Mouse (Mus musculus) forebrain, postnatal 0 days (tissue): ENCODE results near the gene Stat2. TPM values are rescaled to one million over a fixed set of nuclear protein-coding genes. Genes with fewer than 3 reads are reported as not detected.

ENCODE experiments used
- ATAC-seq: fragments of 200-750 bp; cut with Nextera tagmentation; 2 replicates; pipeline ENCODE4 v1.8.0; 2017; ENCODE audit warnings: mild to moderate bottlenecking, moderate library complexity
- DNase-seq: peaks from one replicate; pipeline ENCODE4 v3.0.0-alpha.2; 2015
- H3K27ac ChIP-seq: fragments of 300-500 bp; sonication (generic); 2 replicates; pipeline ENCODE4 v1.5.1; 2014; ENCODE audit warnings: low read depth, mild to moderate bottlenecking, antibody characterized with exemption, low read length, moderate library complexity, mixed read lengths
- H3K27me3 ChIP-seq: fragments of 300-500 bp; sonication (generic); 2 replicates; pipeline ENCODE4 v1.6.1; 2014; ENCODE audit warnings: mild to moderate bottlenecking, low read length, mixed read lengths; ENCODE audit not compliant: insufficient read depth
- H3K36me3 ChIP-seq: fragments of 300-500 bp; sonication (generic); 2 replicates; pipeline ENCODE4 v1.6.1; 2014; ENCODE audit warnings: mild to moderate bottlenecking, moderate library complexity; ENCODE audit not compliant: insufficient read depth
- H3K4me1 ChIP-seq: fragments of 300-500 bp; sonication (generic); 2 replicates; pipeline ENCODE4 v1.6.1; 2014; ENCODE audit warnings: antibody characterized with exemption; ENCODE audit not compliant: insufficient read depth
- H3K4me2 ChIP-seq: fragments of 300-500 bp; sonication (generic); 2 replicates; pipeline ENCODE4 v1.6.1; 2014; ENCODE audit warnings: low read depth, mild to moderate bottlenecking, moderate library complexity
- H3K4me3 ChIP-seq: fragments of 300-500 bp; sonication (generic); 2 replicates; pipeline ENCODE4 v1.5.1; 2014; ENCODE audit warnings: low read depth, low read length, mixed read lengths
- H3K9ac ChIP-seq: fragments of 300-500 bp; sonication (generic); 2 replicates; pipeline ENCODE4 v1.6.1; 2014; ENCODE audit warnings: mild to moderate bottlenecking
- H3K9me3 ChIP-seq: fragments of 300-500 bp; sonication (generic); 2 replicates; pipeline ENCODE4 v1.6.1; 2016; ENCODE audit warnings: low read length
- CTCF ChIP-seq: sonication (generic); IDR thresholded peaks from 2 replicates; pipeline ENCODE4 v1.5.1; 2016; ENCODE audit warnings: antibody characterized with exemption, control low read depth, low read depth
- WGBS: fragments of 180-500 bp; shearing (Covaris S2); extraction: QIAGEN DNeasy Blood & Tissue Kit; methylation state at CpG from one replicate; pipeline ENCODE4 v1.1.7; 2014; 5-methylcytosine and 5-hydroxymethylcytosine counted together
- polyA plus RNA-seq: library from polyadenylated mRNA; unstranded; fragments of >200 nt; fragmentation: Nextera tagmentation; extraction: Ambion mirVana; gene quantifications from 2 replicates; pipeline ENCODE4 v1.2.1, GENCODE M21; 2015
- total RNA-seq: library from RNA; depleted of rRNA; stranded (reverse); fragments of >200 nt; gene quantifications from 2 replicates; pipeline ENCODE4 v1.2.3, GENCODE M21; 2014; rRNA removed

The Stat2 gene
- total RNA-seq (7.2 and 8.1 TPM in 2 replicates), polyA plus RNA-seq (6.8 and 10.3 TPM in 2 replicates)

DNA sequence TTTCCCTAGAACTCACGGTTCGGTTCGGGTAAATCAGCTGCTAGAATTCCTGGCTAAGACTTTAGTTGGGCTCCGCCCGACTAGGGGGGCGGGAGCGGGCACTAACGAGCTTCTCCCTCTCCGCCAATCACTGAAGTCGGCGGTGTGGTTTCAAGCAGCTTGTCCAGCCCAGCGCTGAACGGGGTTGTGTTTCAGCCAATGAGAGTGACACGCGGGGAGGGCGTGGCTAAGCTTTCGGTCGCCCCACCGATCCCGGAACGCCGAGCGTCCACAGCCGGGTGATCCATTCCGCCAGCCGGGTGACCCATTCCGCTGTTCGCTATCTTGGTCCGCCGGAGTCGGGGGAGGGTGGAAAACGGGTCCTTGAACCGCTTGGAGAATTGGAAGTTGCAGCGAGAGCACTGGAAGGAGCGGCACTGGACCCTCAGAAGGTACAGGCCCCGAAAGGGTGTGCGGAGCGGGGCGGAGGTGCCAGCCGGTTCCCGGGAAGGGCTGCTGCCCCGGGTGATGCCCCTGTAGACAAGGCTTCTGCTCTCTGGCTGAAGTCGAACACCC, at the start of gene Stat2:
Gene Stat2, plus strand, starts transcription at position 273 of the 555 bp plus-strand sequence.
- Histone ChIP-seq H3K4me2 (peak within 1 kb of the TSS; percentile 52), H3K9me3 (no peaks in the 10 kb centered on the region), H3K27me3 (no peaks in the 10 kb centered on the region), H3K4me3 (peak within 1 kb of the TSS; percentile 75), H3K27ac (peak within 1 kb of the TSS; percentile 79), H3K4me1 (0 out of 2 replicates have a peak, but pooled peaks cover 4% of the 10 kb centered on the region), H3K36me3 (no peaks in the 10 kb centered on the region), H3K9ac (peak within 1 kb of the TSS; percentile 65)
- TF ChIP-seq CTCF, result no peak
- peak; percentile 96 for DNase-seq
- under 1% methylated on average over 43 of the region's 43 CpGs for WGBS
- ATAC-seq, result peak; percentile 99

DNA sequence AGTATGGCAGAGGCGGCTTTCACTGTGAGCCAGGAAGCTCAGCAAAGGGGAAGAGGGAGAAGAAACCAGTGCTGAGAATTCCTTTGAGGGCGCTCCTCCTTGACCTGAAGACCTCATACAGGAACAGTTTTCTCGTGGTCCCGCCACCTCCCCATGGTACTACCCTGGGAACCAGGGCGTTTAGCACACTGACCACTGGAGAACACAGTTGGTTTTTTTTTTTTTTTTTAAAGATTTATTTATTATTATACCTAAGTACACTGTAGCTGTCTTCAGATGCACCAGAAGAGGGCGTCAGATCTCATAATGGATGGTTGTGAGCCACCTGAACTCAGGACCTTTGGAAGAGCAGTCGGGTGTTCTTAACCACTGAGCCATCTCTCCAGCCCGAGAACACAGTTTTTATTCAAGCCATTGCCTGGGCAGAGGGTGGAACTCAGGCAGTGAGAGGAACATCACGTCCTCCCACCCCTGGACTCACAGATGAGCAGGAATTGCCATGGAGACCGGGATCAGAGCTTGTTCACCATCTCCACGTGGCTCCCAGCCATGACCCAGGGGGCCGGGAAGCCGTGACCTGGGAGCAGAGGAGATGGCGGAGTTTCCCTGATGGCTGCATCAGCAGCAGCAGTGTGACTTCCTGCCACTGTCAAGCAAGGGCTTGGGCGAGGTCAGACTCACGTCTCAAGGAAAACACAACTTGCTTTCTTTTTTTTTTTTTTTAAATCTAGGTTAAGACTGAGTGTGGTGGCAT, 48.6 kb upstream of the Stat2 start:
- no peak for TF ChIP-seq CTCF
- ATAC-seq, result no peak
- H3K4me1 ChIP-seq, result no peaks in the 10 kb centered on the region
- H3K36me3 ChIP-seq, result no peaks in the 10 kb centered on the region
- no peak overlapping the region for H3K27ac ChIP-seq
- no peaks in the 10 kb centered on the region for H3K27me3 ChIP-seq
- no peak overlapping the region for H3K4me3 ChIP-seq
- H3K9me3 ChIP-seq, result no peaks in the 10 kb centered on the region
- no peak overlapping the region for H3K9ac ChIP-seq
- WGBS, result 72% methylated on average over 16 of the region's 16 CpGs
- no peak overlapping the region for H3K4me2 ChIP-seq
- DNase-seq, result no peak

DNA sequence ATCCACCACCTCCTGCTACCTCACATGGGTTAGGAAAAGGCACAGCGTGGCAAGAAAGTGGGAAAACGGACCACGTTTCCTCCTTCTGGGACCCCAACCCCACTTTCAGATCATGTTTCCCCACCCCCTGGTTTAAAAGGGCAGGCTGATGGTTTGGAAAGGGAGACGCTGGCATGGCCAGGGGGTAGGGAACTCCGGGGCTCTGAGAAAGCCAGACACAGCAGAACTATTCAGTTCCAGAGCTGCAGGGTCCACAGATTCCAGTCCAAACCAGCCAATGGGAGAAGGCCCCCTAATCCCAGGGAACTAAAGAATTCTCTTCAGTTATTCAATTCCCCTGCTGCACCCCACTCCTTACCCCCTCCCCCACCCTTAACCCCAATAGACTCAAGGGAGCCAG, 45.3 kb upstream of the Stat2 start:
- H3K9ac ChIP-seq, result no peak overlapping the region

DNA sequence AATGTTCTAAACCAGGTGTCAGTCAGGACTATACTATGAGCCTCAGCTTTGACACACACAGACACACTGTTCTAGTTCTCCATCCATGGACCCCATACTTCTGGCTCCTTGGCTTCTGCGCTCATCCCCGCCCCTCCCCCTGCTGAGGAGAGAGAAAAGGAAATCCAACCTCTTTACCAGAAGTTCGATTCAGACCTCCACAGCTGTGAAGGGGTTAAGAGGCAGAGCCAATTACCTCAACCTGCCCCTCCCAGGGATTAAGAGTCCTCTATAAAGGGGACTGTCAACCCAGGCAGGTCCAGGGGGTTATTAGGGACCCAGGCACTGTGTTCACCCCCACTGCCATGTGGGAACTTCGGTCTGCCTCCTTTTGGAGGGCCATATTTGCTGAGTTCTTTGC, 44.8 kb upstream of the Stat2 start, which contains the start of gene Mip:
Gene Mip, plus strand, starts transcription at position 301 of the 400 bp plus-strand sequence.
- Histone ChIP-seq H3K9me3 (no peaks in the 10 kb centered on the region), H3K36me3 (no peaks in the 10 kb centered on the region), H3K4me3 (no peak within 1 kb of the TSS), H3K4me1 (no peaks in the 10 kb centered on the region), H3K4me2 (no peak within 1 kb of the TSS), H3K9ac (no peak within 1 kb of the TSS), H3K27me3 (no peaks in the 10 kb centered on the region), H3K27ac (no peak within 1 kb of the TSS)
- no peak for DNase-seq
- no peak for ATAC-seq
- 19% methylated on average over 4 of the region's 4 CpGs for WGBS
- no peak for TF ChIP-seq CTCF

More for the DNA sequence above, 45.3 kb upstream of the Stat2 start:
- H3K9me3 ChIP-seq, result no peaks in the 10 kb centered on the region
- no peaks in the 10 kb centered on the region for H3K27me3 ChIP-seq
- no peak for DNase-seq
- no peak for ATAC-seq
- WGBS, result 30% methylated on average over 5 of the region's 5 CpGs
- no peaks in the 10 kb centered on the region for H3K36me3 ChIP-seq
- no peak overlapping the region for H3K4me3 ChIP-seq
- no peak overlapping the region for H3K4me2 ChIP-seq
- no peaks in the 10 kb centered on the region for H3K4me1 ChIP-seq
- no peak overlapping the region for H3K27ac ChIP-seq
- no peak for TF ChIP-seq CTCF

DNA sequence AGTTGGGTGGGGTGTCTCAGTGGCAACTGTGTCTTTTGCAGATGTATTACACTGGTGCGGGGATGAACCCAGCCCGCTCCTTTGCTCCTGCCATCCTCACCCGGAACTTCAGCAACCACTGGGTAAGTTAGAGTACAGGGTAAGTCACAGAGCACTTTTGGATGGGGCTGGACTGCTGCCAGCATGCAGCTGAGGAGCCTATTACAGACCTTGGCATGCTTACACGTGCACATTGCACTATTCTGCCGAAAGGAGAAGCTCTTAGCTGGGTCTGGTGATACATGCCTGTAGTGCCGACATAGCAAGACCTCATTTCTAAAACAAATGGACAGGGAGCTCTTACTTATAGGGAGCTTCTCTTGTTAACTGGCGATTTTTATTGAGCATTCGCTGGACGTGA, 42.8 kb upstream of the Stat2 start:
- H3K4me1 ChIP-seq, result no peaks in the 10 kb centered on the region
- H3K27ac ChIP-seq, result no peak overlapping the region
- no peak overlapping the region for H3K9ac ChIP-seq
- TF ChIP-seq CTCF, result no peak
- H3K4me3 ChIP-seq, result no peak overlapping the region
- H3K4me2 ChIP-seq, result no peak overlapping the region
- no peaks in the 10 kb centered on the region for H3K9me3 ChIP-seq
- ATAC-seq (no peak), DNase-seq (no peak)
- H3K27me3 ChIP-seq, result no peaks in the 10 kb centered on the region
- 72% methylated on average over 9 of the region's 9 CpGs for WGBS
- no peaks in the 10 kb centered on the region for H3K36me3 ChIP-seq

DNA sequence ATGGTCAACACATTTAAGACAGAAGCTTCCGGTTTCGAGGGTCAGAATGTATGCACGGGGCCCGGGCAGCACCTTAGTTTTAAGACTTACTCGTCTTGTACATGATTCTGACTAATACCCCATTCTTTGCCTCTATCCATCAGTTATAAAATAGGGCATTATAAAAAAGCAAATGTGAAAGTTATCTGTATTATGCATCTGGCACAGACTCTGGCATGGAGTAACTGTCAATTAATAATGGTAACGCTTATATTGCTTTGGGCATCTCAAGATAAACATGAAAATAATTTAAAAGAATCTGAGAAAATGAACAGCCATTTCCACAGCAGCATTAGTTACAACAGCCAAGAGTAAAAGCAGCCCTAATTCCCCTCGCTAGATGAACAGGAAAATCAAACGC, 42.4 kb upstream of the Stat2 start:
- H3K9me3 ChIP-seq, result no peaks in the 10 kb centered on the region
- H3K4me1 ChIP-seq, result no peaks in the 10 kb centered on the region
- ATAC-seq (no peak), DNase-seq (no peak)
- no peaks in the 10 kb centered on the region for H3K36me3 ChIP-seq
- no peaks in the 10 kb centered on the region for H3K27me3 ChIP-seq
- H3K9ac ChIP-seq, result no peak overlapping the region
- TF ChIP-seq CTCF, result no peak
- H3K27ac ChIP-seq, result no peak overlapping the region
- H3K4me2 ChIP-seq, result no peak overlapping the region
- WGBS, result 90% methylated on average over 8 of the region's 8 CpGs
- no peak overlapping the region for H3K4me3 ChIP-seq

DNA sequence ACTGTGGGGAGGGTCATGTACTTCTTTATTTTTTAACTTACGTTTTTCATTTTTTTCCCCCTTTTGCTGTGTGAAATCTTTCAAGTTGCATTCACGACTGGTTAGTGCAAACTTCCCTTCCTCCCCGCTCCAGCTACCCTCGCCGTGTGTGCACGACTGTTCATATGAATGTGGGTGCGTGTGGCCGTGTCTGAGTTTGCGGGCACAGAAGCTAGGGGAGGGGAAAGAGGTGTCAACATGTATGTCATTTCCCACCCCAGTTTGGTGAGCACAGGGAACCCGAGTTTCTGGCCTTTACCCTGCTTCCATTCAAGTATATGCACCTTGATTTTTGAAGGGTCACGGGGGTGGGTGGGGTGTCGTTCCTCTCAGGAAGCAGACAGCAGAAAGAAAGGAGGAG, 39.8 kb upstream of the Stat2 start:
- no peak for ATAC-seq

More for the DNA sequence above, 39.8 kb upstream of the Stat2 start:
- Histone ChIP-seq H3K27ac (no peak overlapping the region), H3K4me3 (no peak overlapping the region), H3K4me2 (no peak overlapping the region), H3K36me3 (no peaks in the 10 kb centered on the region), H3K4me1 (no peaks in the 10 kb centered on the region), H3K9me3 (no peaks in the 10 kb centered on the region), H3K9ac (no peak overlapping the region), H3K27me3 (no peaks in the 10 kb centered on the region)
- TF ChIP-seq CTCF, result no peak
- no peak for DNase-seq
- WGBS, result 83% methylated on average over 12 of the region's 12 CpGs
